Mouse (Mus musculus): ENCODE data around the gene Msmb.

DNA sequence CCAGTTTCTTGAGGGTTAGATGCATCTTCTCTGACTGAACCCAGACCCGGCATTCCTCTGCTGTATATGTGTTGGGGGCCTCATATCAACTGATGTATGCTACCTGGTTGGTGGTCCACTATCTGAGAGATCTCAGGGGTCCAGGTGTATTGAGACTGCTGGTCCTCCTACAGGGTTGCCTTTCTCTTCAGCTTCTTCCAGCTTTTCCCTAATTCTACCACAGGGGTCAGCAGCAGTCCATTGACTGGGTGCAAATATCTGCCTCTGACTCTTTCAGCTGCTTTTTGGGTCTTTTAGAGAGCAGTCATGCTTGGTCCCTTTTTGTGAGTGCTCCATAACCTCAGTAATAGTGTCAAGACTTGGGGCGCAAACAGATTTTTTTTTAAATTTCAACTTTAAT lies 9.0 kb downstream of the Msmb start:
- TF ChIP-seq CTCF (IDR thresholded peaks at IDR 0.05; ENCODE audit: borderline replicate concordance, insufficient read depth, low read length) (no peak), POLR2A (IDR thresholded peaks at IDR 0.05; ENCODE audit: low read depth, low read length) (no peak)
